Mouse (Mus musculus) liver, adult 2 months (tissue): ENCODE data around the gene Chek1.

Source experiments
- CTCF ChIP-seq: fragments of 200-500 bp; IDR thresholded peaks from 2 replicates; pipeline ENCODE4 v1.5.1; 2011; ENCODE audit warnings: low read depth, low read length, control low read depth
- POLR2A ChIP-seq: fragments of 200-500 bp; IDR thresholded peaks from 2 replicates; pipeline ENCODE4 v1.6.1; 2011; ENCODE audit warnings: low read length, control low read depth; ENCODE audit not compliant: insufficient read depth; ENCODE audit errors: extremely low read depth

DNA sequence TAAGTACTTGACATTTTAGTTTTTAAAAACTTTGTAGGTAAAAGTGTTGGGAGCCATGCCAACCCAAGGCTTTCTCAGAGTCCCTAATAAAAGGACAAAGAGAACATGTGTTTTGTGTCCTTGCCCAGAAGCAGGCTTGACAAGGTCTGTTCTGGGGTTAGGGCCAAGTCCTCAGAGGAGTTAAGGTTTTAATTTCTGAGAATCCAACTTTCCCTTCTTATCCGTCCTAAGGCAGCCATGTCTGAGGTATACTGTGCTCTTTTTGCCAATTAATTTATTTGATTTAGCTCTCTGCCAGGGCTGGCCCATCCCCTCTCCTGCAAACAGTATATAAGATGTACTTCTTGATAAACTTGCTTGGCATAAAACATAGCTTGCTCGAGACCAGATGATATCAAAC lies 45.4 kb downstream of the Chek1 start:
- TF ChIP-seq POLR2A (no peak), CTCF (no peak)
